Mouse (Mus musculus) lung, embryonic 14.5 days (tissue): ENCODE measurements around the gene Bcl2. TPM values are rescaled to one million over a fixed set of nuclear protein-coding genes. Genes with fewer than 3 reads are reported as not detected.
A peak's percentile ranks its signal among the peaks of the same experiment; 100 is the strongest.

Experiments
- ATAC-seq: fragments of 200-750 bp; cut with Nextera tagmentation; 2 replicates; pipeline ENCODE4 v1.8.0; 2017; ENCODE audit warnings: mild to moderate bottlenecking, moderate TSS enrichment, moderate library complexity; ENCODE audit not compliant: insufficient read depth
- DNase-seq: peaks from one replicate; pipeline ENCODE4 v3.0.0-alpha.2; 2015
- H3K27ac ChIP-seq: fragments of 300-500 bp; sonication (generic); 2 replicates; pipeline ENCODE4 v1.5.1; 2014; ENCODE audit warnings: low read depth, mild to moderate bottlenecking, moderate library complexity
- H3K27me3 ChIP-seq: fragments of 300-500 bp; sonication (generic); 2 replicates; pipeline ENCODE4 v1.6.1; 2014; ENCODE audit warnings: low read length, control low read depth; ENCODE audit not compliant: insufficient read depth
- H3K36me3 ChIP-seq: fragments of 300-500 bp; sonication (generic); 2 replicates; pipeline ENCODE4 v1.6.1; 2014; ENCODE audit warnings: control low read depth; ENCODE audit not compliant: insufficient read depth
- H3K4me1 ChIP-seq: fragments of 300-500 bp; sonication (generic); 2 replicates; pipeline ENCODE4 v1.6.1; 2014; ENCODE audit warnings: antibody characterized with exemption, control low read depth; ENCODE audit not compliant: insufficient read depth
- H3K4me2 ChIP-seq: fragments of 300-500 bp; sonication (generic); 2 replicates; pipeline ENCODE4 v1.6.1; 2014; ENCODE audit warnings: mild to moderate bottlenecking
- H3K4me3 ChIP-seq: fragments of 300-500 bp; sonication (generic); 2 replicates; pipeline ENCODE4 v1.5.1; 2014; ENCODE audit warnings: low read depth, low read length
- H3K9ac ChIP-seq: fragments of 300-500 bp; sonication (generic); 2 replicates; pipeline ENCODE4 v1.6.1; 2014
- H3K9me3 ChIP-seq: fragments of 300-500 bp; sonication (generic); 2 replicates; pipeline ENCODE4 v1.6.1; 2016; ENCODE audit warnings: low read depth, low read length, control low read depth
- CTCF ChIP-seq: IDR thresholded peaks from 2 replicates; pipeline ENCODE4 v1.5.1; 2016; ENCODE audit warnings: antibody characterized with exemption, low read depth
- WGBS: fragments of 180-500 bp; shearing (Covaris S2); extraction: QIAGEN DNeasy Blood & Tissue Kit; methylation state at CpG from one replicate; pipeline ENCODE4 v1.1.7; 2014; 5-methylcytosine and 5-hydroxymethylcytosine counted together
- polyA plus RNA-seq: library from polyadenylated mRNA; unstranded; fragments of >200 nt; fragmentation: Nextera tagmentation; extraction: Ambion mirVana; gene quantifications from 2 replicates; pipeline ENCODE4 v1.2.1, GENCODE M21; 2014

The Bcl2 gene
- polyA plus RNA-seq, 1 experiment from 2014 or later, result 16.5 TPM

DNA sequence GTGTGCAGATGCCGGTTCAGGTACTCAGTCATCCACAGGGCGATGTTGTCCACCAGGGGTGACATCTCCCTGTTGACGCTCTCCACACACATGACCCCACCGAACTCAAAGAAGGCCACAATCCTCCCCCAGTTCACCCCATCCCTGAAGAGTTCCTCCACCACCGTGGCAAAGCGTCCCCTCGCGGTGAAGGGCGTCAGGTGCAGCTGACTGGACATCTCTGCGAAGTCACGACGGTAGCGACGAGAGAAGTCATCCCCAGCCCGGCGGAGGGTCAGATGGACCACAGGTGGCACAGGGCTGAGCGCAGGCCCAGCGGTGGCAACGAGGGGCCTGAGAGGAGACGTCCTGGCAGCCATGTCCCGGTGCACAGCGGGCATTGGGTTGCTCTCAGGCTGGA lies 1.7 kb downstream of the Bcl2 start:
- no peak for ATAC-seq

GRCm38 (mm10) chr1:106711356-106712125 lies 2.5 kb downstream of the Bcl2 start:
- H3K9ac ChIP-seq, result peak overlapping the region; percentile 85; the same call in 1 of the 2 replicates
- ATAC-seq, result no peak
- peaks cover 12% of the 10 kb centered on the region for H3K4me1 ChIP-seq
- H3K4me3 ChIP-seq, result peak overlapping the region; percentile 73
- no peaks in the 10 kb centered on the region for H3K27me3 ChIP-seq
- DNase-seq, result peak; percentile 53
- H3K36me3 ChIP-seq, result no peaks in the 10 kb centered on the region
- H3K4me2 ChIP-seq, result peak overlapping the region; percentile 98
- peak; percentile 46 for TF ChIP-seq CTCF
- no peaks in the 10 kb centered on the region for H3K9me3 ChIP-seq
- 49% methylated on average over 12 of the region's 12 CpGs for WGBS
- H3K27ac ChIP-seq, result no peak overlapping the region

More for the DNA sequence above, 1.7 kb downstream of the Bcl2 start:
- H3K4me1 ChIP-seq, result peaks cover 12% of the 10 kb centered on the region
- no peaks in the 10 kb centered on the region for H3K9me3 ChIP-seq
- H3K4me2 ChIP-seq, result peak overlapping the region; percentile 98
- DNase-seq, result peak; percentile 72
- H3K4me3 ChIP-seq, result peak overlapping the region; percentile 73
- H3K27me3 ChIP-seq, result no peaks in the 10 kb centered on the region
- H3K36me3 ChIP-seq, result no peaks in the 10 kb centered on the region
- 5% methylated on average over 22 of the region's 22 CpGs for WGBS
- no peak overlapping the region for H3K27ac ChIP-seq
- H3K9ac ChIP-seq, result peak overlapping the region; percentile 85
- TF ChIP-seq CTCF, result peak; percentile 87

DNA sequence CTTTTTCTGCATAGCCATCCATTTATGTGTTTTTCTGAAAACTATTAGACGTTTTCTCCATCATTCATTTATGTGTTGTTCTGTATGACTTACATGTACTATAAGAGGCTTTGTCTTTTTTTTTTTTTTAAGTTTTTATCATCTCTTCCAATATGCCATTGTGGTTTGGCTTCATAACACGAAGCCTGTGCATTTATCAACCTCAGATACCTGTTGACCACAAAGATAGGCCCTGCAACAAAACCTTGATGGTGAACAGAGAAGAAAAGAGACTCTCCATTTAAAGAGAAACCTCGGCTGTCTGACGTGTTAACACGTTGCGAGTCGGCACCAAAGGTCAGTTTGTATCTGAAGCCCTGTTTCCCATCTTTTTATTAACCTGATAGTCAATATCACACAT lies 3.9 kb downstream of the Bcl2 start:
- WGBS, result 74% methylated on average over 7 of the region's 7 CpGs
- Histone ChIP-seq H3K9me3 (no peaks in the 10 kb centered on the region), H3K4me3 (peak overlapping the region; percentile 12; the same call in 1 of the 2 replicates), H3K4me2 (peak overlapping the region; percentile 49), H3K27me3 (no peaks in the 10 kb centered on the region), H3K4me1 (peaks cover 12% of the 10 kb centered on the region), H3K36me3 (no peaks in the 10 kb centered on the region), H3K9ac (no peak overlapping the region), H3K27ac (no peak overlapping the region)
- DNase-seq, result no peak
- no peak for TF ChIP-seq CTCF
- no peak for ATAC-seq

DNA sequence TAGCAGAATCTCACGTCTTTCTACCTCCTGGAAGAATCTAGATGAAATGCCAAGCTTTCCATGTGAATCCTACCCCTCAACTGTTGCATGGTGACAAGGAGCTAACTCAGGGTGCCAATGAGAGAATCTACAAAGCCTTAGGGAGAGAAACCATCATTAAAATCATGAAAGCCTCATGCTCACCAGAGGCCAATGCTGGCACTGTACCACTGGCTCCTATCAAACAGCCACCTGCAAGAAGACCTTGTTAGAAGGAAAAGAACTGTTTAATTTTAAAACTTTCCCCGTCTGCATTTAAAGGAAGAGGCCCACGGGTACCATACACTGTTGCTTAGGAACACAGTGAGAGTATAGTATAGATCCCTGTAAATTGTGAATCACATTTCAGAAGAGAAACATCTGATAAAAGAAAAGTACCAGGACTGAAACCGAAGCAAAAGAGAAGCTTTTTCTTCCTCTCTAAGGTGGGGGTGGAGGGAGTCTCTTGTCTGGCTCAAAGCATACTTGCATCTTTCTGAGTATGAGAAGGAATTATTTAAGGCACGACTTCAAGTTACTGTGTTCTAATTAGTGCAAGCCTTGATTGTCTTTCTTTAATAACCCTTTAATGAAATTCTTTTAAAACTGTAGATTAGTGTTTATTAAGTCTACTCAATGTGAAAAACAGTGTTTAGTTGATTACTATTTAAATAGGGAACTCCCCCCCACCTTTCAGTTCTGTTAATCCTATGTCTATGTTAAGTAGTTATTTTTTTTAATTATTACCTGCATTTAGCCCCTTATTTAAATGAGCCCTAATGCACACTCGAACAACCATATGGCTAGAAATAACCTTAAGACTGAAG lies 6.8 kb downstream of the Bcl2 start:
- Histone ChIP-seq H3K4me2 (no peak overlapping the region), H3K27ac (no peak overlapping the region), H3K9ac (no peak overlapping the region), H3K4me1 (peaks cover 15% of the 10 kb centered on the region), H3K9me3 (no peaks in the 10 kb centered on the region), H3K36me3 (no peaks in the 10 kb centered on the region), H3K4me3 (no peak overlapping the region), H3K27me3 (no peaks in the 10 kb centered on the region)
- DNase-seq, result no peak
- no peak for ATAC-seq
- TF ChIP-seq CTCF, result no peak
- 72% methylated on average over 6 of the region's 6 CpGs for WGBS

DNA sequence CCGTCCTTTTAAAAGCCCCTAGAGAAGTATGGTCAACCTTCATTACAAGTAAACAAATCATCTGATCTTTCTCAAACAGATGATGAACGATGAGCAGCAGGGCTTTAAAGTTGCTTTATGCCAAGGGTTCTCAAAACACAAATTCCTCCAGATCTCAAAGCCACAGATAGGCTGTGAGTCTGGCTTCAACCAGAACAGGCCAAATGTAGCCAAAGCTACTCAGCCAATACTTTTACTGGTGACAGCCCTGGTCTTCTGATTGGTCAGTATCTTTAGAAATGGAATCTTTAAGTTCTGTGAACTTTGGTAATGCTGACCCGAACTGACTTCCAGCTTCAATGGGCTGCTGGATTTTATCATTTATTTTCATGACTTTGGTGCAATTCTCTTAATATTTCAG lies 10.9 kb downstream of the Bcl2 start:
- Histone ChIP-seq H3K9me3 (no peaks in the 10 kb centered on the region), H3K9ac (no peak overlapping the region), H3K36me3 (no peaks in the 10 kb centered on the region), H3K27ac (no peak overlapping the region), H3K27me3 (no peaks in the 10 kb centered on the region), H3K4me3 (no peak overlapping the region), H3K4me1 (peaks cover 10% of the 10 kb centered on the region; the same call in 1 of the 2 replicates), H3K4me2 (no peak overlapping the region)
- DNase-seq (no peak), ATAC-seq (peak; percentile 59; the same call in 1 of the 2 replicates)
- 31% methylated on average over 3 of the region's 3 CpGs for WGBS
- no peak for TF ChIP-seq CTCF

- DNase-seq (peak; percentile 70), ATAC-seq (peak; percentile 80)
- no peak overlapping the region for H3K4me2 ChIP-seq
- peaks cover 10% of the 10 kb centered on the region; the same call in 1 of the 2 replicates for H3K4me1 ChIP-seq
- H3K4me3 ChIP-seq, result no peak overlapping the region
- TF ChIP-seq CTCF, result no peak
- H3K9me3 ChIP-seq, result no peaks in the 10 kb centered on the region
- no peaks in the 10 kb centered on the region for H3K27me3 ChIP-seq
- H3K36me3 ChIP-seq, result no peaks in the 10 kb centered on the region
- H3K9ac ChIP-seq, result no peak overlapping the region
- peak overlapping the region; percentile 14; the same call in 1 of the 2 replicates for H3K27ac ChIP-seq
- 44% methylated on average over 4 of the region's 4 CpGs for WGBS
These were observed 11.5 kb downstream of the Bcl2 start for GRCm38 (mm10) chr1:106702471-106703175.
